Mouse (Mus musculus) monocyte, adult 59 days (primary cell): ENCODE data around the gene Magea4. TPM values are rescaled to one million over a fixed set of nuclear protein-coding genes. Genes with fewer than 3 reads are reported as not detected.

Experiments
- total RNA-seq, 2 experiments: library from RNA; stranded (reverse); gene quantifications; one replicate each; pipeline ENCODE4 v1.2.4; 2023

The Magea4 gene
- not detected for total RNA-seq

GRCm38 (mm10) chrX:72221717-72222116, at the start of gene Magea4:
Gene Magea4 (plus strand): TSS chrX:72222017.

Other genes starting within 250 kb of the Magea4 start
- not detected for gene Fate1, start 249.0 kb upstream of the Magea4 start, total RNA-seq
- not detected for gene Cnga2, start 230.2 kb upstream of the Magea4 start, total RNA-seq
- 1 to 10 TPM in 1 of 2 experiments, not detected in 1; 4.0 TPM for gene Gabre, start 52.8 kb downstream of the Magea4 start, total RNA-seq
- gene Magea10, start 164.8 kb downstream of the Magea4 start, total RNA-seq = not detected